ENCODE assay signal across 25 mouse cellular contexts in the genomic region with DNA sequence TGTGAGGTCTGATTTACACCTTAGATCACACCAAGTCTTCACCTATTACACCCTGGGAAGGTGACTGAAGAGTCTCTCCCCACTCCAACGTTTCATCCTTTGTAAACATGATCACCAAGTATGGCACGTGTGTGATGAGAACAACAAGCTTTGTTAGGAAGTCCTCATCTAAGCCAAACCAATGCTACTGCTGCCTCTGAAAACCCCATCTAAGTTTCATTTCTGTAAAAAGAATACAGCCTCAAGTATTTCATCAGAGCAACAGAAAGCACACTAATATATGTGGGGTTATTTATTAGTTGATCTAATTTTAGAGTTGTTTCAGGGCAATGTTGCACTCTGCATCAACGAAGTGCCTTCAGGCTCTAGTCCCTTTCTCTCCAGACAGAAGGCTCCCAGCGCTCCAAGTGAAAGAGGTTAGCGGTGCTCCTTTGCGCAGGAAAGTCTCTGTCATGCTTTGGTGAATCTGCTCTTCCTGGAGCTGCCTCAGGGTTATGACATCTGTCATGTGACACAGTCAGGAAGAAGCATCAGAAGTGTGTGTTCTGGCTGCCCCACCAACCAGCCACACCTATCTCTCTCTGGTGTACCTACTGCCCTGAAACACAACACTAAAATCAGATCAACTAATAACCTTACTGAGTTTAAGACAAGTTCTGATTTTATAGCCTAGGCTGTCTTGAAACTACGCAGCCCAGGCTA. TPM values are rescaled to one million over a fixed set of nuclear protein-coding genes. Genes with fewer than 3 reads are reported as not detected.
A peak's percentile ranks its signal among the peaks of the same experiment; 100 is the strongest.
DNase-seq lines count a peak whose midpoint lies in the region; ATAC-seq and TF ChIP-seq lines count a peak whose summit lies in the region.
"Had no signal": no experiment of that assay in that cellular context is flagged by ENCODE, and none has a peak within 500 bp of the region (broad histone marks: within the 10 kb centered on the region; RNA-seq: fewer than 3 reads in every experiment).

No protein-coding gene starts in this region.

- H3K27me3 ChIP-seq in kidney, adult 2 months (replicated peaks; ENCODE audit: control insufficient read depth, insufficient read depth, low read length) = no peaks in the 10 kb centered on the region
- H3K27me3 ChIP-seq in kidney, embryonic 14.5 days (ENCODE audit: control insufficient read depth, insufficient read depth, low read length) = no peaks in the 10 kb centered on the region
- no peaks in the 10 kb centered on the region for H3K27me3 ChIP-seq in hindbrain, postnatal 0 days (ENCODE audit: insufficient read depth, low read length)
- H3K27me3 ChIP-seq: forebrain, embryonic 13.5 days; heart, embryonic 12.5 days; heart, embryonic 15.5 days had no signal

- H3K36me3 ChIP-seq in kidney, adult 2 months (ENCODE audit: control insufficient read depth, insufficient read depth, low read length) = peaks cover 3% of the 10 kb centered on the region
- peaks cover 94% of the 10 kb centered on the region for H3K36me3 ChIP-seq in kidney, embryonic 14.5 days (ENCODE audit: control insufficient read depth, insufficient read depth, low read length)
- peaks cover 83% of the 10 kb centered on the region for H3K36me3 ChIP-seq in hindbrain, postnatal 0 days (ENCODE audit: insufficient read depth, low read length)

- TF ChIP-seq CTCF in kidney, adult 2 months (conservative IDR thresholded peaks at IDR 0.05; ENCODE audit: insufficient read depth, insufficient read length, low read depth, low read length) = no peak
- TF ChIP-seq CTCF in bone marrow macrophage, adult 2 months (IDR thresholded peaks at IDR 0.05; ENCODE audit: low read depth, low read length) = no peak
- no peak for TF ChIP-seq CTCF in hindbrain, postnatal 0 days (IDR thresholded peaks at IDR 0.05; ENCODE audit: low read depth)

- H3K4me3 ChIP-seq in kidney, adult 2 months (ENCODE audit: insufficient read depth, low read depth, low read length) = no peak overlapping the region
- no peak overlapping the region for H3K4me3 ChIP-seq in kidney, embryonic 14.5 days (ENCODE audit: low read length)
- H3K4me3 ChIP-seq in bone marrow macrophage, adult 2 months (ENCODE audit: insufficient read depth, low read length) = no peak overlapping the region
- no peak overlapping the region for H3K4me3 ChIP-seq in hindbrain, postnatal 0 days (ENCODE audit: low read length)
- H3K4me3 ChIP-seq: forebrain, embryonic 10.5 days; forebrain, embryonic 13.5 days; gastrocnemius, adult 2 months; heart, embryonic 12.5 days; heart, embryonic 15.5 days; hindbrain, embryonic 10.5 days had no signal

- H3K27ac ChIP-seq in kidney, adult 2 months (ENCODE audit: insufficient read depth, low read depth, low read length) = no peak overlapping the region
- H3K27ac ChIP-seq in kidney, embryonic 14.5 days (ENCODE audit: low read depth, low read length) = no peak overlapping the region
- peak overlapping the region; percentile 66 for H3K27ac ChIP-seq in bone marrow macrophage, adult 2 months (ENCODE audit: insufficient read depth, low read depth, low read length)
- H3K27ac ChIP-seq in hindbrain, postnatal 0 days = no peak overlapping the region
- H3K27ac ChIP-seq: forebrain, embryonic 10.5 days; forebrain, embryonic 13.5 days; gastrocnemius, adult 2 months; heart, embryonic 15.5 days; hindbrain, embryonic 10.5 days; hindbrain, embryonic 14.5 days had no signal

- TF ChIP-seq POLR2A in kidney, adult 2 months (IDR thresholded peaks at IDR 0.05; ENCODE audit: low read depth, low read length) = no peak
- no peak for TF ChIP-seq POLR2A in bone marrow macrophage, adult 2 months (IDR thresholded peaks at IDR 0.05; ENCODE audit: borderline replicate concordance, low read depth, low read length)

- no peak for ATAC-seq in kidney, embryonic 14.5 days (ENCODE audit: low FRiP score, low TSS enrichment)
- ATAC-seq in megakaryocyte, adult 5-6 weeks (ENCODE audit: poor library complexity, severe bottlenecking) = peak; percentile 59
- no peak for ATAC-seq in hindbrain, postnatal 0 days
- ATAC-seq: forebrain, embryonic 13.5 days; forebrain, embryonic 16.5 days had no signal

- no peak overlapping the region for H3K9ac ChIP-seq in kidney, embryonic 14.5 days (ENCODE audit: low read depth, low read length)
- no peak overlapping the region for H3K9ac ChIP-seq in hindbrain, postnatal 0 days (replicated peaks; ENCODE audit: low read length)
- H3K9ac ChIP-seq: forebrain, embryonic 13.5 days; heart, embryonic 12.5 days; heart, embryonic 15.5 days; hindbrain, embryonic 14.5 days had no signal

- no peak overlapping the region for H3K4me2 ChIP-seq in kidney, embryonic 14.5 days (replicated peaks; ENCODE audit: low read depth, low read length)
- no peak overlapping the region for H3K4me2 ChIP-seq in hindbrain, postnatal 0 days (ENCODE audit: low read depth, low read length)
- H3K4me2 ChIP-seq: forebrain, embryonic 13.5 days; heart, embryonic 12.5 days; heart, embryonic 15.5 days; hindbrain, embryonic 14.5 days had no signal

- H3K4me1 ChIP-seq in kidney, adult 2 months (ENCODE audit: control insufficient read depth, insufficient read depth, low read length) = no peaks in the 10 kb centered on the region
- no peaks in the 10 kb centered on the region for H3K4me1 ChIP-seq in kidney, embryonic 14.5 days (ENCODE audit: control insufficient read depth, insufficient read depth, low read length)
- H3K4me1 ChIP-seq in bone marrow macrophage, adult 2 months (ENCODE audit: control insufficient read depth, insufficient read depth, low read length) = peaks cover 28% of the 10 kb centered on the region
- no peaks in the 10 kb centered on the region for H3K4me1 ChIP-seq in hindbrain, postnatal 0 days (ENCODE audit: insufficient read depth, low read length)
- H3K4me1 ChIP-seq: forebrain, embryonic 10.5 days; heart, embryonic 12.5 days; heart, embryonic 15.5 days had no signal

- H3K9me3 ChIP-seq in kidney, embryonic 14.5 days (ENCODE audit: control insufficient read depth, low read length) = no peaks in the 10 kb centered on the region
- no peaks in the 10 kb centered on the region for H3K9me3 ChIP-seq in hindbrain, postnatal 0 days (ENCODE audit: low read length)
- H3K9me3 ChIP-seq: forebrain, embryonic 10.5 days; forebrain, embryonic 13.5 days; heart, embryonic 12.5 days; heart, embryonic 15.5 days; hindbrain, embryonic 10.5 days had no signal

- peak; percentile 21 for DNase-seq in kidney, adult 2 months
- DNase-seq in frontal cortex, postnatal 10 days (ENCODE audit: low spot score in 2 of 2) = no peak
- no peak for DNase-seq in adrenal gland, postnatal 14 days
- DNase-seq in hindbrain, postnatal 0 days (ENCODE audit: low spot score) = no peak
- DNase-seq: adrenal gland, adult 2 months; adrenal gland, postnatal 25 days; B cell, adult 2 months; cerebellum, adult 18-20 months; cerebellum, adult 9-10 months; cerebellum, postnatal 14 days; gastrocnemius, adult 2 months; gastrocnemius, postnatal 14 days; heart, adult 18-20 months; heart, postnatal 10 days; heart, postnatal 36 days had no signal

- 65% methylated on average over 7 of the region's 7 CpGs for WGBS in kidney, adult 2 months
- WGBS in kidney, embryonic 14.5 days = 94% methylated on average over 7 of the region's 7 CpGs
- WGBS in hindbrain, postnatal 0 days = 89% methylated on average over 7 of the region's 7 CpGs

RNA-seq across cellular contexts. Expression of a gene that starts 7.1 kb away (rescaled TPM):
- 110 and 126 TPM in 2 replicates for polyA plus RNA-seq in kidney, adult 2 months (2012; rRNA removed)
- polyA plus RNA-seq in kidney, embryonic 14.5 days (2014; fragmentation: Nextera tagmentation; extraction: Ambion mirVana) = 50.2 and 50.4 TPM in 2 replicates
- polyA plus RNA-seq in bone marrow macrophage, adult 2 months (2012; ENCODE audit: insufficient read depth, insufficient read length, missing spikeins) = 54.1 and 66.1 TPM in 2 replicates
- total RNA-seq in megakaryocyte, adult 5-6 weeks (2015) = 17.5 and 21.2 TPM in 2 replicates
- 50.8 and 57.9 TPM in 2 replicates for total RNA-seq in megakaryocyte, adult 5-6 weeks (2017)
- total RNA-seq in adrenal gland, postnatal 14 days (2021) = 95.0 and 99.4 TPM in 2 replicates
- total RNA-seq in hindbrain, postnatal 0 days (2014; rRNA removed) = 157 and 207 TPM in 2 replicates
- polyA plus RNA-seq in hindbrain, postnatal 0 days (2015; fragmentation: Nextera tagmentation; extraction: Ambion mirVana) = 69.4 and 74.4 TPM in 2 replicates

RNA-seq across cellular contexts. Expression of a gene that starts 19.5 kb away (rescaled TPM):
- polyA plus RNA-seq in kidney, adult 2 months (2012; rRNA removed) = 45.9 and 47.2 TPM in 2 replicates
- polyA plus RNA-seq in kidney, embryonic 14.5 days (2014; fragmentation: Nextera tagmentation; extraction: Ambion mirVana) = 117 and 173 TPM in 2 replicates
- 57.9 and 64.2 TPM in 2 replicates for polyA plus RNA-seq in bone marrow macrophage, adult 2 months (2012; ENCODE audit: insufficient read depth, insufficient read length, missing spikeins)
- total RNA-seq in megakaryocyte, adult 5-6 weeks (2015) = 41.5 and 45.2 TPM in 2 replicates
- 96.6 and 118 TPM in 2 replicates for total RNA-seq in megakaryocyte, adult 5-6 weeks (2017)
- 87.6 and 97.0 TPM in 2 replicates for total RNA-seq in adrenal gland, postnatal 14 days (2021)
- total RNA-seq in hindbrain, postnatal 0 days (2014; rRNA removed) = 97.5 and 115 TPM in 2 replicates
- polyA plus RNA-seq in hindbrain, postnatal 0 days (2015; fragmentation: Nextera tagmentation; extraction: Ambion mirVana) = 96.9 and 103 TPM in 2 replicates

RNA-seq across cellular contexts. Expression of a gene that starts 40.4 kb away (rescaled TPM):
- polyA plus RNA-seq in kidney, adult 2 months (2012; rRNA removed) = 106 and 124 TPM in 2 replicates
- 52.7 and 54.5 TPM in 2 replicates for polyA plus RNA-seq in kidney, embryonic 14.5 days (2014; fragmentation: Nextera tagmentation; extraction: Ambion mirVana)
- 36.2 and 40.8 TPM in 2 replicates for polyA plus RNA-seq in bone marrow macrophage, adult 2 months (2012; ENCODE audit: insufficient read depth, insufficient read length, missing spikeins)
- 36.6 and 46.4 TPM in 2 replicates for total RNA-seq in megakaryocyte, adult 5-6 weeks (2015)
- 27.0 and 34.6 TPM in 2 replicates for total RNA-seq in megakaryocyte, adult 5-6 weeks (2017)
- total RNA-seq in adrenal gland, postnatal 14 days (2021) = 53.8 and 63.2 TPM in 2 replicates
- 12.6 and 12.9 TPM in 2 replicates for total RNA-seq in hindbrain, postnatal 0 days (2014; rRNA removed)
- 37.4 and 38.5 TPM in 2 replicates for polyA plus RNA-seq in hindbrain, postnatal 0 days (2015; fragmentation: Nextera tagmentation; extraction: Ambion mirVana)

RNA-seq across cellular contexts. Expression of a gene that starts 42.7 kb away (rescaled TPM):
- 197 and 230 TPM in 2 replicates for polyA plus RNA-seq in kidney, adult 2 months (2012; rRNA removed)
- polyA plus RNA-seq in kidney, embryonic 14.5 days (2014; fragmentation: Nextera tagmentation; extraction: Ambion mirVana) = 144 and 175 TPM in 2 replicates
- 101 and 112 TPM in 2 replicates for polyA plus RNA-seq in bone marrow macrophage, adult 2 months (2012; ENCODE audit: insufficient read depth, insufficient read length, missing spikeins)
- total RNA-seq in megakaryocyte, adult 5-6 weeks (2015) = 42.8 and 44.7 TPM in 2 replicates
- total RNA-seq in megakaryocyte, adult 5-6 weeks (2017) = 21.0 and 24.5 TPM in 2 replicates
- 206 and 217 TPM in 2 replicates for total RNA-seq in adrenal gland, postnatal 14 days (2021)
- 93.8 and 99.2 TPM in 2 replicates for total RNA-seq in hindbrain, postnatal 0 days (2014; rRNA removed)
- polyA plus RNA-seq in hindbrain, postnatal 0 days (2015; fragmentation: Nextera tagmentation; extraction: Ambion mirVana) = 117 and 136 TPM in 2 replicates
